Mouse (Mus musculus) heart, embryonic 13.5 days (tissue): ENCODE data around the gene Mboat2. TPM values are rescaled to one million over a fixed set of nuclear protein-coding genes. Genes with fewer than 3 reads are reported as not detected.

Experiments
- ATAC-seq: fragments of 200-750 bp; cut with Nextera tagmentation; 2 replicates; pipeline ENCODE4 v1.8.0; 2017; ENCODE audit warnings: moderate TSS enrichment; ENCODE audit not compliant: insufficient number of reproducible peaks, low FRiP score, low TSS enrichment; ENCODE audit errors: extremely low read depth
- H3K27ac ChIP-seq: fragments of 300-500 bp; sonication (generic); replicated peaks from 2 replicates; pipeline ENCODE4 v1.5.1; 2015; ENCODE audit warnings: moderate library complexity, mild to moderate bottlenecking, inconsistent platforms
- H3K27me3 ChIP-seq: fragments of 300-500 bp; sonication (generic); replicated peaks from 2 replicates; pipeline ENCODE4 v1.6.1; 2015; ENCODE audit warnings: mild to moderate bottlenecking, inconsistent platforms
- H3K36me3 ChIP-seq: fragments of 300-500 bp; sonication (generic); 2 replicates; pipeline ENCODE4 v1.6.1; 2015; ENCODE audit warnings: mild to moderate bottlenecking, inconsistent platforms
- H3K4me1 ChIP-seq: fragments of 300-500 bp; sonication (generic); 2 replicates; pipeline ENCODE4 v1.6.1; 2015; ENCODE audit warnings: inconsistent platforms
- H3K4me2 ChIP-seq: fragments of 300-500 bp; sonication (generic); 2 replicates; pipeline ENCODE4 v1.6.1; 2015; ENCODE audit warnings: inconsistent platforms, mild to moderate bottlenecking, moderate library complexity
- H3K4me3 ChIP-seq: fragments of 300-500 bp; sonication (generic); 2 replicates; pipeline ENCODE4 v1.5.1; 2015; ENCODE audit warnings: moderate library complexity, mild to moderate bottlenecking, inconsistent platforms
- H3K9ac ChIP-seq: fragments of 300-500 bp; sonication (generic); 2 replicates; pipeline ENCODE4 v1.6.1; 2015; ENCODE audit warnings: inconsistent platforms, mild to moderate bottlenecking, moderate library complexity
- H3K9me3 ChIP-seq: fragments of 300-500 bp; sonication (generic); 2 replicates; pipeline ENCODE4 v1.6.1; 2016; ENCODE audit warnings: inconsistent platforms
- WGBS: fragments of 180-500 bp; shearing (Covaris S2); methylation state at CpG from one replicate; pipeline ENCODE4 v1.1.7; 2015; ENCODE audit warnings: mixed read lengths; 5-methylcytosine and 5-hydroxymethylcytosine counted together
- polyA plus RNA-seq: library from polyadenylated mRNA; unstranded; fragments of >200 nt; fragmentation: Nextera tagmentation; extraction: Ambion mirVana; gene quantifications from 2 replicates; pipeline ENCODE4 v1.2.1, GENCODE M21; 2015

Mboat2 gene
- polyA plus RNA-seq, 1 experiment from 2014 or later, result 27.7 TPM

GRCm38 (mm10) chr12:25012555-25013540, 182.2 kb downstream of the Mboat2 start:
- Histone ChIP-seq H3K27ac (peak overlapping the region; percentile 71), H3K9me3 (no peaks in the 10 kb centered on the region), H3K4me1 (peaks cover 24% of the 10 kb centered on the region), H3K27me3 (no peaks in the 10 kb centered on the region), H3K36me3 (peaks cover 96% of the 10 kb centered on the region), H3K4me3 (no peak overlapping the region), H3K9ac (no peak overlapping the region), H3K4me2 (no peak overlapping the region; the same call in 1 of the 2 replicates)
- ATAC-seq, result no peak
- 64% methylated on average over 13 of the region's 13 CpGs for WGBS

Other genes starting within 250 kb of the Mboat2 start
- gene Klf11, start 179.6 kb upstream of the Mboat2 start, polyA plus RNA-seq, result 16.8 and 17.5 TPM in 2 replicates
- 0.56 and 1.2 TPM in 2 replicates for gene Cys1, start 149.1 kb upstream of the Mboat2 start, polyA plus RNA-seq
- 248 and 263 TPM in 2 replicates for gene Rrm2, start 122.6 kb upstream of the Mboat2 start, polyA plus RNA-seq
- 28.2 and 30.1 TPM in 2 replicates for gene Kidins220, start 144.0 kb downstream of the Mboat2 start, polyA plus RNA-seq